Mouse (Mus musculus): ENCODE data around the gene Cox4i1. TPM values are rescaled to one million over a fixed set of nuclear protein-coding genes. Genes with fewer than 3 reads are reported as not detected.

Cox4i1 gene
- total RNA-seq, 2 experiments from 2014 or later: 1,414 to 1,997 TPM

- no peak for DNase-seq (ENCODE audit: low spot score in 2 of 2)
These were observed 19.8 kb downstream of the Cox4i1 start for GRCm38 (mm10) chr8:120687786-120688185.

GRCm38 (mm10) chr8:120688511-120688910 lies 20.5 kb downstream of the Cox4i1 start:
- no peak for DNase-seq (ENCODE audit: low spot score in 2 of 2)

DNA sequence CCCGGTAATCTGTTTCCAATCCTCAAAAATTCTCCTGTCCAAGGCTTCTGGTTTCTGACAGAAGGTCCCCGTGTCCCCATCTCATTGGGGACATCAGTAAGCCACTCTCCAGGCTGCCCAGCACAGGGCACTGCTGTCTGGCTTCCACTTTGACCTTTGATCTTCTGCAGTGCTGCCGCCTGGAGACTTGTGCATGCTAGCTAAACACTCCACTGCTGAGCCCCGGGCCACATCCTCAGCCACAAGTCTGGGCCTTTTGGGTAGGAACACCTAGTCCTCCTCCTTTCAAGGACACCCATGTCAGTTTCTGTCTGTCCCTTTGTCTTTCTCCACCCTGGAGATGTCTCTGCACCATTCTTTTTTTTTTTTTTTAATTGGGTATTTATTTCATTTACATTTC lies 24.9 kb downstream of the Cox4i1 start:
- no peak for DNase-seq (ENCODE audit: low spot score in 2 of 2)

DNA sequence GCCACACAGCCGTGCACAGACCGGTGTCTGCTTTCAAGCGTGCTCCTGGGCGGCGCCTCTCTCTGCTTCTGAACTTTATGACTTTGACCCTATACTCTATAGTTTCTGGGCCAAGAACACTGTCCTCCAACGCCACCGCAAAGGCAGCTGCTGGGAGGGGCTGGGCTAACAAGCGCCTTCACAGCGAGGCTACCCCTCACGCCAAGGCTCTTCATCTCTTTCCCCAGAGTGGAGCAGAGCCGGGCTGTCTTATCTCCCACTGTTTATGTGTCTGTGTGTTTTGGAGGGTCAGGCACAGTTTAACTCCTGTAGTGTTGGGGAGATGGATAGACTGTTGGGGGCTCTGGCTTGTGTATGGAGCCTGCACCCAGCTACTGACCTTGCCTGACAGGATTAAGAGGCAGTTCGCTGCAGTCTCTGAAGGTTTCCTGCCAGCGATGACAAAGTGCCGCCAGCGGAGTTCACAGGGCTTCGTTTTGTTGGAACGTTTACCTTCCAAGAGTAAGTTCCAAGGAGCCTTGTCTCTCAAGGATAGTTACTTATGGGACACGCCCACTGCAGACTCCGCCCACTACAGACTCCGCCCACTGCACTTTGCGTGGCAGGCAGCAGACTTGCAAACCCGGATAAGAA lies 26.0 kb downstream of the Cox4i1 start:
- DNase-seq (ENCODE audit: low spot score in 2 of 2): no peak

DNA sequence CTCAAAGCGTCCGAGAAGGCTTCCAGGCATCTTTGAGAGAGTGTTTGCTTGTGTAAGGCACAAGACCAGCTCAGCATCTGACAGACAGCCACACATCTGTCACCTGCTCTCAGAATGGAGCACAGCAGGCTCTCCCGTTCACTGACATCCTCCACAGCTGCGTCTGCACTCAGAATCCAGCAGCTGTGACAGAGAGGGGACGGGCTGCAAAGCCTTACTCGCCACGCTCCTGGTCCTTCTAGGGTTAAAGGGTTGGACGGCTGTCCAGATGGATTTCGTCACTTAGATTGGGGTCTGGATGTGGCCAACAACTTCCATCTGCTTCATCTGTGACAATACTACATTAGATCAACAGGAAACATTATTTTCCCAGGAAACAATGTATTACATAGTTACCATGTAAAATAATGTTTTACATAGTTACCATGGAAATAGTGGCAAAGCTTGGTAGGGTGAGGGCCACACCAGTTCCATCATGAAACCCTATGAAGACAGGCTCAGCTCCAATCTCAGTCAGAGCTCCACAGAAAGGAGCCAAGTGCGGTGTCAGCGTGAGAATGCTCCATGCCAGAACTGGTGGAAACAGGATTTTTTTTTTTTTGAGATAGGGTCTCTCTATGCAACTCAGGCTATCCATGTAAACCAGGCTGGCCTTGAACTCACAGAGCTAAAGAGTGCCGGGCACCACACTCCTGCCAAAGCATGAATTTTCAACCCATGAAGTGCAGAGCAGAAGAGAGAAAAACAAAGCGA lies 28.6 kb downstream of the Cox4i1 start:
- no peak for DNase-seq (ENCODE audit: low spot score in 2 of 2)

DNA sequence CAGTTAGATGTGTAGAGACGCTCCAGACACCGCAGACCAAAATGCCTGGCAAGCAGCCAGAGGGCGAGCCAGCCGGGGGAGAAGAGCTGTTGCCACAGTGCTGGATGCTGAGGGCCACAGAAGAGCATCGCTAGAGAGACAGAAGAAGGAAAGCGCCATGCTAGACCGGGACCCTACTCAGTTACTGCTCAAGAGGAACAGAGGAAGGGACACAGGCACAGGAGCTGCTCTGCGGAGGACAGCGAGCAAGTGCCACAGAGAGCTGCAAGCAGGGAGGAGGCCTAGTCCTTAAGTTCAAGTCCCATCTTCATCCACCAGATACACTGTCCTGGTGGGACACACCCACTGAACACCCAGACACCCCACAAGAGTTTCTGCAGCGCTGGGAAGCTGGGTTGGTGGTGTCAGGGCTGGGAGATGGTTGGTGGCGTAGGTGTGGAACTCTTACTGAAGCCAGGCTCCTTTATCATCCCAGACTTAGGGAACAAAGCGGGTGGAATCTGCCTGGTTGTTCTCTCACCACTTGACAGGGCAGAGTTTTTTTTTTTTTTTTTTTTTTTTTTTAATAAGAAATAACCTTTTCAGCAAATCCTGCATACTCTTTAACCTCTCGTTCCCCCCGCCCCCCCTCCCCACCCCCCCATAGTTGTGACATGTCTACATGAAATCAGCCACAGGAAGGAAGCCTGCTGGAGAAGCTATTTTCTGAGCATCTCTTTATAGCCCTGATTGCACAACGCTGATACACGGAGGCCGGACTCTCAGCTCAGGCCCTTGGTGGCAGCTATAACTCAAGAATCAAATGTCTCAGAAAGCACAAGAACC lies 29.3 kb downstream of the Cox4i1 start:
- no peak for DNase-seq (ENCODE audit: low spot score in 2 of 2)

GRCm38 (mm10) chr8:120697979-120698272 lies 29.9 kb downstream of the Cox4i1 start:
- no peak for DNase-seq (ENCODE audit: low spot score in 2 of 2)

DNA sequence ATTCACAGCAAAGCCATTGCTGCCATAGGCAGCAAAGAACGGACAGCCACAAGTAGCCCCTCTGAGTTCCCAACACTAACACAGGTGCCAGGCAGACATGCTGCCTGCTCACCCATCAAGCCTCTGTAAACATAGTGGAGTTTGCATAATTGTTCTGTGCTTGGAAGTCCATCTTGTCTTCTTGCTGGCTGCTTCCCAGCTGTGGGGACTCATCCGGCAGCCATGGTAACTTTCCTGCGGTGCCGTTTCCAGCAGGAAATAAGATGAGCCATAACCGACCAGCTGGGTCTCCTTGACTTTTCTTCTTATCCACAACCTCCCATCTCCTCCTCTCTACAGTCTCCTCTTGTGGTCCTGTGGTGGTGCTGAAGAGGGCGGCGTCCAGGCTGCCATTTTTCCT lies 30.4 kb downstream of the Cox4i1 start:
- no peak for DNase-seq (ENCODE audit: low spot score in 2 of 2)

- no peak for DNase-seq (ENCODE audit: low spot score in 2 of 2)
These were observed 31.1 kb downstream of the Cox4i1 start for GRCm38 (mm10) chr8:120699079-120699478.

DNA sequence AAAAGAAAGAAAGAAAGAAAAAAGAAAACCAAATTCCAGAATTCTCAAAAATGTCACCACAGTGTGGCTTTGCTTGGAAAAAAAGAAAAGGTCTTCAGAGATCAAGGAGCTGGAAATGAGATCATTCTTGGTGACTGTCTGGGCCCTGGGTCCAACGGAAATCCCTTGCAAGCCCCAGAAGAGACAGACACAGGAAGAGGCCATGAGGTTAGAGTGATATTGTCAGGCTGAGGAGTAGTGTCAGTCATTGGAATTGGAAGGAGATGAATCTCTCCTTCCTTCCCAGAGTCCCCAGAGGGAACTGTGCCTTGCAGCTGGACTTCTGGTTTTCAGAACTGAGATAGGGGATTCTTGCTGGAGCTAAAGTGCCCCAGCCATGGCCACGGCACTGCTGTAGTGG lies 31.5 kb downstream of the Cox4i1 start:
- no peak for DNase-seq (ENCODE audit: low spot score in 2 of 2)

DNA sequence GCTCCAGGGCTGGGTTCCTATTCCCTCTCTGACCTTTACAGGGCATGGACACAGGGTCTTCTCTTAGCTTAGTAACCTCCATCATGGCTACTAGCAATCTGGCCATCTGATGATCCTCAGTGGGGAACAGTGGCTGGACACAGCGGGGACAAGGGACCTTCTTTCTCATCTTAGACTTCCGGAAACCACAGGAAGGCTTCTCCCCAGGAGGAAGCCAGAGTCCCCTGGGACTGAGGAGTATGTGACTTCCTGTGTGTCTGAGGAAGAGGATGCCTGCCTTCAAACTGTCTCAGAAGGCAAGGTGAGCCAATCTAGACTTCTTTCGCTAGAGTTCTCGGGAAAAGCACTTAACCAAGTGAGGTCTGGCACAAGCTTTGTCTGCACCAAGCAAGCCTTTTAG lies 32.0 kb downstream of the Cox4i1 start:
- no peak for DNase-seq (ENCODE audit: low spot score in 2 of 2)

DNA sequence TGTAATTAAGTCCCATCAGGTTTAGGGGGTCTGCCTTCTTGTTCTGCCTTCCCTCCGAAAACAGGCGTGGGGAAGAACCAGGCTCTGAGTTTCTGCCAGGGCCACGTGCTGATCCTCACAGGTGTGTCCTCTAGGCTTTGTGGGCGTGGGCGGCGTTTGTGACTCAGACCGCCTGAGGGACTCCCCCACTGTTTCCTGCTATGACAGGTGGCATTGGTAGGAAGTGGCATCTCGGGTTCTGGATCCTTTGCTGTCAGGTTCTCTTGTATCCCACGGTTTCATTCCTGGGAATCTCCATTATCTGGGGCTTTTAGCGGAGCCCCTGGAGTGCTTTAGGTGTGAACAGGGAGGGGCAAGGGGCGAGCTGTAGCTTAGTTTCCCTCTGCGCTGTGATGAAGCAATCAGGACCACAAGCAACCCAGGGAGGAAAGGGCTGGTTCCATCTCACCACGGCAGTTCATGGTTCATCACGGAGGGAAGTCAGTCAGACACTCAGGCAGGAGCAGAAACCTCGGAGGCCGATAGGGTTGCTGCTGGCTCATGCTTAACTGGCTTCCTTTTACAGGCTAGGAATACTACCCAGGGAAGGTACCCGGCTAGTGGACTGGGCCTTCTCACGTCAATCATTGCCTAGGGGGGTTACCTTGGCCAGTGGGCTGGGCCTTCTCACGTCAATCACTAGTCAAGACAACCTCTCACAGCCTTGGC lies 33.9 kb downstream of the Cox4i1 start:
- DNase-seq (ENCODE audit: low spot score in 2 of 2): no peak

- DNase-seq (ENCODE audit: low spot score in 2 of 2): no peak
These were observed 36.2 kb downstream of the Cox4i1 start for GRCm38 (mm10) chr8:120704203-120704602.

DNA sequence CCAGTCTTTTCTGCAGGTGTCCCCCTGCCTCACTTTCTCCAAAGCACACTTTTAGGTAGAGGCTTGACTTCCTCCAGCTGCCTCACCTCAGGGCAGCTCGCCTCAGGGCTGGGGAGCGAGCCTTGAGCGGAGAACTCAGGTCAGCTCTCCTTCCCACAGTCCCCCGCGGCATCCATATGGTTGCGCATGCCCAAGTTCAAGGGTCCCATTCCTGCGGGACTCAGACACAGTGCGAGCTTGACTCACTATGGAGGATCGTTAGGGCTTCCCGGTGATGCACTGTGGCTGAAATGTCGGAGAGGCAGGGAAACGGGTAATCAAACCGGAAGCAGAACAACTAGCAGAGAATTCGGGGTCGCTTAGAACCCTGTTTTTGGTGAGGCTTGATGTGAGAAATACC lies 37.1 kb downstream of the Cox4i1 start:
- DNase-seq (ENCODE audit: low spot score in 2 of 2): no peak

DNA sequence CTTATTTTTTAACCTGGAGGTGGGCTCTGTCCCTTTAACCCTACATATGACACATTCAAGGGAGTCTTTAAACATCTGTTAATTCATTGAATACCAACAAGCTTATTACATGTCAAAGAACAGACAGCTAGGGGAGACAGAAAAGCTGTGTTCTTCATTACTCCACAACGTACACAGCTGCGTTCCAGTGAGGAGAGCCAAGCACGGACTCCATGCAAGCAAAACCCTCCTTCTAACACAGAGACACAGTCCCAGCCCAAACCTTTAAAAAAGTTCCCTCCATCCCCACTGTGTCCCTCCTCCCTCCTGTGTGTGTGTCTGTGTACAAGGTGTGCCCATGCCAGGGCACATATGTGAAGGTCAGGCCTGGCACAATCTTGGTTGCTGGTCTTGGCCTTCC lies 38.2 kb downstream of the Cox4i1 start:
- no peak for DNase-seq (ENCODE audit: low spot score in 2 of 2)

DNA sequence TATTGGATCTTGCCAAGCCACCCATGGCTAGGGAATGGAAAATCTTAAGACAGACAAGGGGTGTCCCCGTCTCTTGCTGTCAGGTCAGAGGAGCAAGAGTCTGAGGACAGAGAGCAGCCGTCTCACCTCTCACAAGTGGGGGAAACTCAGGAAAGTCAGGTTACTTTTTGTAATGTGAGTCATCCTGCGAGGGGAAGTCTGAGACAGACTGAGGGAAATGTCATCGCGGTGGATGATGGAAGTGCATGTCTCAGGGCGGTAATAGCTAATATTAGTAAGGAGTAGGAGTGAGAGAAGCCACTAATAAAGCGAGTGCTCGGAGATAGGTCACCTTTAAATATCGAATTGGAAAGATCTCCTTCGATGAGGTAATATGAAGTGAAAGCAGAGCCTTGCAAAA lies 41.2 kb downstream of the Cox4i1 start:
- no peak for DNase-seq (ENCODE audit: low spot score in 2 of 2)

- DNase-seq (ENCODE audit: low spot score in 2 of 2): no peak
These were observed 47.2 kb downstream of the Cox4i1 start for GRCm38 (mm10) chr8:120715200-120715599.

- DNase-seq (ENCODE audit: low spot score in 2 of 2): no peak
These were observed 48.1 kb downstream of the Cox4i1 start for GRCm38 (mm10) chr8:120715996-120716680.

GRCm38 (mm10) chr8:120719586-120720236 lies 51.7 kb downstream of the Cox4i1 start:
- DNase-seq (ENCODE audit: low spot score in 2 of 2): no peak

DNA sequence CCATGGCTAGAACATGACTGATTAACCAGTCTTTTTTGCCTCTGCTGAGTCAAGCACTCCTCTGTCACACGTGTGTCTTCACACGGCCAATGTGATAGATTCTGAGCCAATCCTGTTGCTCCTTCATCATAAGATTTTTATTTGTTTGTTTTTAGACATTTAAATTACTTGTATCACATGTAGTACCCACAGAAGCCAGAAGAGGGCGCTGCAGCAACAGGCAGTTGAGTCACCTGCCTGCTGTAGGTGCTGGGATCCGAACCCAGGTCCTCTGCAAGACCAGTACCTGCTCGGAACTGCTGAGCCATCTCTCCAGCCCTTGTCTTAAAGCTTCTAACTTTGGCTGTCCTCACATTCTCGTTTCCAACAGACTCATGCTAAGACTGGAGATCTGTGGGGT lies 55.0 kb downstream of the Cox4i1 start:
- no peak for DNase-seq (ENCODE audit: low spot score in 2 of 2)
